21 mouse cellular contexts compared by ENCODE assay signal in genomic region chr4:152392627-152393026, GRCm38 (mm10). TPM values are rescaled to one million over a fixed set of nuclear protein-coding genes. Genes with fewer than 3 reads are reported as not detected.
DNase-seq lines count a peak whose midpoint lies in the region; ATAC-seq and TF ChIP-seq lines count a peak whose summit lies in the region.
"Had no signal": no experiment of that assay in that cellular context is flagged by ENCODE, and none has a peak within 500 bp of the region (broad histone marks: within the 10 kb centered on the region; RNA-seq: fewer than 3 reads in every experiment).

No protein-coding gene starts in this region.

- ATAC-seq in midbrain, postnatal 0 days (ENCODE audit: low FRiP score), result no peak
- ATAC-seq in midbrain, embryonic 14.5 days (ENCODE audit: low FRiP score, low TSS enrichment), result no peak
- no peak for ATAC-seq in granulocyte monocyte progenitor cell, adult 5-6 weeks (replicated peaks; ENCODE audit: poor library complexity, severe bottlenecking)
- ATAC-seq: activated CD4-positive, CD25-positive, alpha-beta regulatory T cell, adult 4 months; CD4-positive, CD25-positive, alpha-beta regulatory T cell, adult 4 months; forebrain, embryonic 13.5 days; forebrain, embryonic 15.5 days; Patski had no signal

- H3K27ac ChIP-seq in left cerebral cortex, adult 2 months, result peak overlapping the region; percentile 78
- no peak overlapping the region for H3K27ac ChIP-seq in midbrain, postnatal 0 days (ENCODE audit: low read depth, low read length)
- H3K27ac ChIP-seq in midbrain, embryonic 14.5 days (replicated peaks; ENCODE audit: low read depth, low read length), result no peak overlapping the region
- H3K27ac ChIP-seq: embryonic facial prominence, embryonic 12.5 days; forebrain, embryonic 13.5 days; forebrain, embryonic 15.5 days had no signal

- TF ChIP-seq CTCF in left cerebral cortex, adult 2 months (IDR thresholded peaks at IDR 0.05), result no peak
- no peak for TF ChIP-seq CTCF in midbrain, postnatal 0 days (IDR thresholded peaks at IDR 0.05)

- no peak overlapping the region for H3K4me3 ChIP-seq in left cerebral cortex, adult 2 months
- H3K4me3 ChIP-seq in midbrain, postnatal 0 days (ENCODE audit: low read depth, low read length), result no peak overlapping the region
- H3K4me3 ChIP-seq in midbrain, embryonic 14.5 days (replicated peaks; ENCODE audit: low read depth, low read length), result no peak overlapping the region
- H3K4me3 ChIP-seq: embryonic facial prominence, embryonic 10.5 days; embryonic facial prominence, embryonic 12.5 days; forebrain, embryonic 13.5 days; forebrain, embryonic 15.5 days had no signal

- H3K9me3 ChIP-seq in midbrain, postnatal 0 days (ENCODE audit: low read length), result no peaks in the 10 kb centered on the region
- no peaks in the 10 kb centered on the region for H3K9me3 ChIP-seq in midbrain, embryonic 14.5 days (ENCODE audit: control insufficient read depth, low read length)
- H3K9me3 ChIP-seq: embryonic facial prominence, embryonic 10.5 days; embryonic facial prominence, embryonic 12.5 days; forebrain, embryonic 13.5 days; forebrain, embryonic 15.5 days had no signal

- intact Hi-C loops in left cerebral cortex, adult 2 months (cut with DNase I), result loop anchor here (5.0 kb wide), 1 partner anchor 40 kb away; no protein-coding TSS in a partner anchor
- intact Hi-C loops in left cerebral cortex, postnatal 36 days (cut with DNase I), result no loop called here

- WGBS in midbrain, postnatal 0 days, result 88% methylated on average over 17 of the region's 17 CpGs
- WGBS in midbrain, embryonic 14.5 days, result 90% methylated on average over 17 of the region's 17 CpGs

- no peaks in the 10 kb centered on the region for H3K4me1 ChIP-seq in midbrain, postnatal 0 days (ENCODE audit: insufficient read depth, low read length)
- H3K4me1 ChIP-seq in midbrain, embryonic 14.5 days (ENCODE audit: control insufficient read depth, insufficient read depth, low read length), result no peaks in the 10 kb centered on the region
- H3K4me1 ChIP-seq: embryonic facial prominence, embryonic 12.5 days; forebrain, embryonic 13.5 days had no signal

- DNase-seq in cerebellum, postnatal 10 days, result peak; percentile 50 to 62
- no peak for DNase-seq in cerebellum, postnatal 25 days
- DNase-seq in left cerebral cortex, adult 2 months (ENCODE audit: extremely low spot score in 1 of 2, low spot score in 2 of 2), result no peak
- DNase-seq in left cerebral cortex, postnatal 36 days (ENCODE audit: low spot score in 2 of 2), result no peak
- DNase-seq in midbrain, postnatal 0 days (ENCODE audit: low spot score), result peak; percentile 25
- no peak for DNase-seq in midbrain, embryonic 14.5 days
- DNase-seq: adrenal gland, adult 8-10 months; adrenal gland, postnatal 14 days; adrenal gland, postnatal 36 days; B cell, adult 2 months had no signal

- H3K9ac ChIP-seq in midbrain, postnatal 0 days (replicated peaks; ENCODE audit: low read length, poor library complexity, severe bottlenecking), result no peak overlapping the region
- no peak overlapping the region for H3K9ac ChIP-seq in midbrain, embryonic 14.5 days (replicated peaks; ENCODE audit: low read length)
- H3K9ac ChIP-seq: embryonic facial prominence, embryonic 12.5 days; forebrain, embryonic 13.5 days; forebrain, embryonic 15.5 days; forebrain, postnatal 0 days had no signal

- no peaks in the 10 kb centered on the region for H3K27me3 ChIP-seq in midbrain, postnatal 0 days (ENCODE audit: insufficient read depth, low read length)
- H3K27me3 ChIP-seq in midbrain, embryonic 14.5 days (ENCODE audit: control insufficient read depth, insufficient read depth, low read length), result no peaks in the 10 kb centered on the region
- H3K27me3 ChIP-seq: CH12.LX; embryonic facial prominence, embryonic 12.5 days; forebrain, embryonic 13.5 days; forebrain, embryonic 15.5 days; Patski had no signal

- peaks cover 10% of the 10 kb centered on the region for H3K36me3 ChIP-seq in midbrain, postnatal 0 days (ENCODE audit: insufficient read depth, low read length)
- H3K36me3 ChIP-seq in midbrain, embryonic 14.5 days (ENCODE audit: control insufficient read depth, insufficient read depth, low read length), result 0 out of 2 replicates have a peak, but pooled peaks cover 8% of the 10 kb centered on the region
- H3K36me3 ChIP-seq: embryonic facial prominence, embryonic 10.5 days; embryonic facial prominence, embryonic 12.5 days; G1E had no signal

- no peak overlapping the region for H3K4me2 ChIP-seq in midbrain, postnatal 0 days (ENCODE audit: low read depth, low read length, poor library complexity, severe bottlenecking)
- H3K4me2 ChIP-seq in midbrain, embryonic 14.5 days (ENCODE audit: low read length), result no peak overlapping the region
- H3K4me2 ChIP-seq: embryonic facial prominence, embryonic 12.5 days; forebrain, embryonic 13.5 days; forebrain, embryonic 15.5 days had no signal

RNA-seq across cellular contexts. Expression of gene Chd5, which starts 54.2 kb away (rescaled TPM):
- 100 to 1,000 TPM; 176 to 194 TPM for total RNA-seq in left cerebral cortex, adult 2 months (2021)
- total RNA-seq in left cerebral cortex, postnatal 36 days (2021), result 100 to 1,000 TPM; 162 to 195 TPM
- total RNA-seq in midbrain, postnatal 0 days (2014; rRNA removed), result 95.0 and 98.6 TPM in 2 replicates
- polyA plus RNA-seq in midbrain, postnatal 0 days (2015; fragmentation: Nextera tagmentation; extraction: Ambion mirVana), result 77.6 and 107 TPM in 2 replicates
- polyA plus RNA-seq in midbrain, embryonic 14.5 days (2014; fragmentation: Nextera tagmentation; extraction: Ambion mirVana), result 38.4 and 53.5 TPM in 2 replicates
- total RNA-seq in granulocyte monocyte progenitor cell, adult 5-6 weeks (2014; fragmentation: Nextera tagmentation), result not detected in 2 replicates
- 0.04 TPM in 1 of 2 replicates, not detected in the other for total RNA-seq in granulocyte monocyte progenitor cell, adult 5-6 weeks (2017)

Comparison
In these comparisons a context has a peak if more than half of its experiments do, and no peak if none do; other contexts are left out.
1. DNase-seq: peak in cerebellum, postnatal 10 days (2 of 2) and midbrain, postnatal 0 days (single experiment); none in cerebellum, postnatal 25 days (0 of 2), left cerebral cortex, adult 2 months (0 of 2), left cerebral cortex, postnatal 36 days (0 of 2) and midbrain, embryonic 14.5 days (single experiment).
2. RNA of gene Chd5, which starts 54.2 kb away (total RNA-seq): 162 to 195 TPM in left cerebral cortex, postnatal 36 days, 176 to 194 TPM in left cerebral cortex, adult 2 months and 95.0 to 98.6 TPM in midbrain, postnatal 0 days; 0.04 TPM in granulocyte monocyte progenitor cell, adult 5-6 weeks; every median in the first group is over 10 times any median in the second.